Mouse (Mus musculus) midbrain, embryonic 11.5 days (tissue): Measurements from ENCODE around the gene Ntf3. TPM values are rescaled to one million over a fixed set of nuclear protein-coding genes. Genes with fewer than 3 reads are reported as not detected.

Experiments
- ATAC-seq: fragments of 200-750 bp; cut with Nextera tagmentation; 2 replicates; pipeline ENCODE4 v1.8.0; 2017; ENCODE audit warnings: moderate TSS enrichment, moderate library complexity; ENCODE audit not compliant: low FRiP score
- DNase-seq: peaks from one replicate; pipeline ENCODE4 v3.0.0; 2015; ENCODE audit warnings: low spot score; ENCODE audit errors: missing footprints
- H3K27ac ChIP-seq: fragments of 300-500 bp; sonication (generic); 2 replicates; pipeline ENCODE4 v1.5.1; 2014; ENCODE audit warnings: low read depth, low read length
- H3K27me3 ChIP-seq: fragments of 300-500 bp; sonication (generic); 2 replicates; pipeline ENCODE4 v1.6.1; 2014; ENCODE audit warnings: mild to moderate bottlenecking, low read length, moderate library complexity, mixed read lengths; ENCODE audit not compliant: control insufficient read depth, insufficient read depth
- H3K36me3 ChIP-seq: fragments of 300-500 bp; sonication (generic); 2 replicates; pipeline ENCODE4 v1.6.1; 2014; ENCODE audit warnings: mild to moderate bottlenecking, low read length, moderate library complexity, mixed read lengths; ENCODE audit not compliant: control insufficient read depth, insufficient read depth
- H3K4me1 ChIP-seq: fragments of 300-500 bp; sonication (generic); 2 replicates; pipeline ENCODE4 v1.6.1; 2014; ENCODE audit warnings: low read length; ENCODE audit not compliant: control insufficient read depth, insufficient read depth
- H3K4me2 ChIP-seq: fragments of 300-500 bp; sonication (generic); 2 replicates; pipeline ENCODE4 v1.6.1; 2014; ENCODE audit warnings: mild to moderate bottlenecking, moderate library complexity
- H3K4me3 ChIP-seq: fragments of 300-500 bp; sonication (generic); 2 replicates; pipeline ENCODE4 v1.5.1; 2014; ENCODE audit warnings: low read depth, low read length
- H3K9ac ChIP-seq: fragments of 300-500 bp; sonication (generic); 2 replicates; pipeline ENCODE4 v1.6.1; 2014; ENCODE audit warnings: low read length
- H3K9me3 ChIP-seq: fragments of 300-500 bp; sonication (generic); 2 replicates; pipeline ENCODE4 v1.6.1; 2016; ENCODE audit warnings: low read length; ENCODE audit not compliant: control insufficient read depth
- WGBS: fragments of 180-500 bp; shearing (Covaris S2); extraction: QIAGEN DNeasy Blood & Tissue Kit; methylation state at CpG from one replicate; pipeline ENCODE4 v1.1.7; 2014; 5-methylcytosine and 5-hydroxymethylcytosine counted together
- polyA plus RNA-seq: library from polyadenylated mRNA; unstranded; fragments of >200 nt; fragmentation: Nextera tagmentation; extraction: Ambion mirVana; gene quantifications from 2 replicates; pipeline ENCODE4 v1.2.1, GENCODE M21; 2014

The Ntf3 gene
- polyA plus RNA-seq, 1 experiment from 2014 or later, result 4.0 TPM

DNA sequence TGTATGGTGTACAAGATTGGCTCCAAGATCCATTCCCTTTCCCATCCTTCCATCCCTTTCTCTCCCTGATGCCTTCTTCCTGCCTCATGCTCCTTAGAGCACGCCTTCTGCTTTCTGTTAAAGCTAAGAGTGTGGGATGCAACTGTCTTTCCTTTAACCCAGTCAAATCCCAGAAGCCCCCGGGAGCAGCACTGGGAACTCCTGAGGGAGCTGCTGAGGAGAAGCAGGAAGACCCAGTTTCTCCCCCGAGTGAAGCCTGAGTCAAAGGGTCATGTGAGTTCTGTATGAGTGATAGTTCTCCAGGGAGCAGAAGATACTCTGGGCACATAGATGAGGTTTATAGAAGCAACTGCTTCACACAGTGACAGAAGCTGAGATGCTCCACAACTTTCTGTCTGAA lies 109.0 kb downstream of the Ntf3 start:
- DNase-seq, result no peak
- H3K4me3 ChIP-seq, result no peak overlapping the region
- no peak overlapping the region for H3K4me2 ChIP-seq
- H3K27me3 ChIP-seq, result no peaks in the 10 kb centered on the region
- ATAC-seq, result no peak
- 84% methylated on average over 3 of the region's 3 CpGs for WGBS
- H3K36me3 ChIP-seq, result no peaks in the 10 kb centered on the region
- H3K27ac ChIP-seq, result no peak overlapping the region
- H3K9me3 ChIP-seq, result no peaks in the 10 kb centered on the region
- H3K9ac ChIP-seq, result no peak overlapping the region
- no peaks in the 10 kb centered on the region for H3K4me1 ChIP-seq

DNA sequence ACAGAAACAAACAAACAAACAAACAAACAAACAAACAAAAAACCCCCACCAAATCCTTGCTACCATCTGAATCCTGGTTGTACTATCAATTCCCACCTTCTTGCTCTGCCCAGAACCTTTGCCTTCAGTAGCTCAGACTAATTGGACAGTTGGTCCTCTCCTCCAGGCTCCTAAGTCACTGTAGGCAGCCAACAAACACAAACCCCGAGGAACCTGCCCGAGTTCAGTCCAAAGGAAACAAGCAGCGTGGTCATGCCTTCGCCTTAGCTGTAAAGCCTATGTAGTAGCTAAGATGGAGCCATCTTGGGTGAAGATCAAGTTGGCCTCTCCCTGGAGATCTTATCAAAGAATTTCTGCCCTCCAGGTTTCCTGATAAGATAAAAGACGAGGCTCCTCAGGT lies 113.6 kb downstream of the Ntf3 start:
- peak; percentile 69 for DNase-seq
- Histone ChIP-seq H3K36me3 (no peaks in the 10 kb centered on the region), H3K4me3 (no peak overlapping the region), H3K4me2 (no peak overlapping the region), H3K27ac (no peak overlapping the region), H3K9me3 (no peaks in the 10 kb centered on the region), H3K4me1 (no peaks in the 10 kb centered on the region), H3K9ac (no peak overlapping the region), H3K27me3 (no peaks in the 10 kb centered on the region)
- WGBS, result 90% methylated on average over 5 of the region's 5 CpGs
- no peak for ATAC-seq
